Comparison of ENCODE assay signal across 13 mouse cellular contexts in genomic region chr11:103246731-103247290, GRCm38 (mm10). TPM values are rescaled to one million over a fixed set of nuclear protein-coding genes. Genes with fewer than 3 reads are reported as not detected.
DNase-seq lines count a peak whose midpoint lies in the region; ATAC-seq lines count a peak whose summit lies in the region.
"Had no signal": no experiment of that assay in that cellular context is flagged by ENCODE, and none has a peak within 500 bp of the region (broad histone marks: within the 10 kb centered on the region; RNA-seq: fewer than 3 reads in every experiment).

No protein-coding gene starts in this region.

- no peaks in the 10 kb centered on the region for H3K9me3 ChIP-seq in heart, embryonic 12.5 days (replicated peaks)
- H3K9me3 ChIP-seq in megakaryocyte, embryonic 14.5 days = no peaks in the 10 kb centered on the region
- no peaks in the 10 kb centered on the region for H3K9me3 ChIP-seq in hindbrain, embryonic 15.5 days
- H3K9me3 ChIP-seq: liver, embryonic 15.5 days had no signal

- no peak; the same call in 1 of the 2 replicates for ATAC-seq in heart, embryonic 12.5 days (ENCODE audit: insufficient number of reproducible peaks, low FRiP score)
- ATAC-seq in megakaryocyte, adult 5-6 weeks (ENCODE audit: poor library complexity, severe bottlenecking) = no peak
- peak; percentile 46; the same call in 1 of the 2 replicates for ATAC-seq in hindbrain, embryonic 15.5 days (ENCODE audit: low FRiP score, low read depth)

- peaks cover 45% of the 10 kb centered on the region for H3K4me1 ChIP-seq in heart, embryonic 12.5 days (replicated peaks)
- H3K4me1 ChIP-seq in megakaryocyte, embryonic 14.5 days = peaks cover 65% of the 10 kb centered on the region
- H3K4me1 ChIP-seq in hindbrain, embryonic 15.5 days (replicated peaks) = peaks cover 48% of the 10 kb centered on the region

- 33% methylated on average over 4 of the region's 4 CpGs for WGBS in heart, embryonic 12.5 days
- 63% methylated on average over 4 of the region's 4 CpGs for WGBS in hindbrain, embryonic 15.5 days

- H3K4me2 ChIP-seq in heart, embryonic 12.5 days = peak overlapping the region; percentile 7; the same call in 1 of the 2 replicates
- no peak overlapping the region for H3K4me2 ChIP-seq in hindbrain, embryonic 15.5 days
- H3K4me2 ChIP-seq: liver, embryonic 15.5 days had no signal

- no peak for DNase-seq in heart, postnatal 25 days (ENCODE audit: low spot score)
- peak; percentile 63 for DNase-seq in retina, postnatal 1 day
- DNase-seq in cerebellum, postnatal 4 days (ENCODE audit: low spot score in 2 of 2) = no peak
- DNase-seq in layer of hippocampus, adult 18-20 months (ENCODE audit: low spot score in 2 of 2) = no peak
- DNase-seq: thymus, adult 18-20 months had no signal

- no peaks in the 10 kb centered on the region for H3K36me3 ChIP-seq in heart, embryonic 12.5 days
- H3K36me3 ChIP-seq in megakaryocyte, embryonic 14.5 days (replicated peaks; ENCODE audit: low read length) = peaks cover 8% of the 10 kb centered on the region
- no peaks in the 10 kb centered on the region for H3K36me3 ChIP-seq in hindbrain, embryonic 15.5 days
- H3K36me3 ChIP-seq: liver, embryonic 15.5 days had no signal

- intact Hi-C loops in heart, postnatal 25 days (cut with DNase I) = no loop called here

- peak overlapping the region; percentile 61 for H3K27ac ChIP-seq in heart, embryonic 12.5 days (ENCODE audit: poor library complexity, severe bottlenecking)
- H3K27ac ChIP-seq in hindbrain, embryonic 15.5 days (replicated peaks) = peak overlapping the region; percentile 49; the same call in 1 of the 2 replicates
- H3K27ac ChIP-seq: liver, embryonic 15.5 days had no signal

- H3K4me3 ChIP-seq in heart, embryonic 12.5 days = no peak overlapping the region
- peak overlapping the region; percentile 85 for H3K4me3 ChIP-seq in megakaryocyte, embryonic 14.5 days (replicated peaks)
- H3K4me3 ChIP-seq in hindbrain, embryonic 15.5 days = no peak overlapping the region
- H3K4me3 ChIP-seq: erythroblast, embryonic 14.5 days; liver, embryonic 15.5 days had no signal

- H3K27me3 ChIP-seq in heart, embryonic 12.5 days (replicated peaks) = no peaks in the 10 kb centered on the region
- H3K27me3 ChIP-seq in megakaryocyte, embryonic 14.5 days (replicated peaks) = peaks cover under 1% of the 10 kb centered on the region
- H3K27me3 ChIP-seq in hindbrain, embryonic 15.5 days = no peaks in the 10 kb centered on the region
- H3K27me3 ChIP-seq: liver, embryonic 15.5 days had no signal

- 0 out of 2 replicates have a peak overlapping the region, but pooled peaks have one; percentile 15 for H3K9ac ChIP-seq in heart, embryonic 12.5 days
- no peak overlapping the region for H3K9ac ChIP-seq in hindbrain, embryonic 15.5 days
- H3K9ac ChIP-seq: liver, embryonic 15.5 days had no signal

RNA-seq across cellular contexts. Expression of gene Map3k14, which starts 20.5 kb away (rescaled TPM):
- polyA plus RNA-seq in heart, embryonic 12.5 days (2016; fragmentation: Nextera tagmentation; extraction: Ambion mirVana) = 2.0 and 2.6 TPM in 2 replicates
- 1 to 10 TPM; 2.7 to 2.9 TPM for total RNA-seq in heart, postnatal 25 days (2021)
- 1.0 and 2.3 TPM in 2 replicates for polyA plus RNA-seq in megakaryocyte, embryonic 14.5 days (2012; ENCODE audit: insufficient read depth, low replicate concordance)
- 14.5 and 16.6 TPM in 2 replicates for total RNA-seq in megakaryocyte, adult 5-6 weeks (2015)
- total RNA-seq in megakaryocyte, adult 5-6 weeks (2017) = 15.4 and 15.7 TPM in 2 replicates
- polyA plus RNA-seq in hindbrain, embryonic 15.5 days (2015; fragmentation: Nextera tagmentation; extraction: Ambion mirVana) = 3.3 and 4.8 TPM in 2 replicates
- 1 to 10 TPM; 4.5 to 4.7 TPM for total RNA-seq in layer of hippocampus, adult 18-20 months (2021)

RNA-seq across cellular contexts. Expression of gene Spata32, which starts 28.6 kb away (rescaled TPM):
- polyA plus RNA-seq in heart, embryonic 12.5 days (2016; fragmentation: Nextera tagmentation; extraction: Ambion mirVana) = not detected in 2 replicates
- not detected for total RNA-seq in heart, postnatal 25 days (2021)
- polyA plus RNA-seq in megakaryocyte, embryonic 14.5 days (2012; ENCODE audit: insufficient read depth, low replicate concordance) = not detected in 2 replicates
- total RNA-seq in megakaryocyte, adult 5-6 weeks (2015) = not detected in 2 replicates
- total RNA-seq in megakaryocyte, adult 5-6 weeks (2017) = not detected in 2 replicates
- polyA plus RNA-seq in hindbrain, embryonic 15.5 days (2015; fragmentation: Nextera tagmentation; extraction: Ambion mirVana) = 0.99 and 1.4 TPM in 2 replicates
- total RNA-seq in layer of hippocampus, adult 18-20 months (2021) = 1 to 10 TPM in 1 of 2 experiments, under 1 TPM in 1; 0.99 to 1.6 TPM
- total RNA-seq: adrenal gland, postnatal 4 days; ES-E14 had no signal
- polyA plus RNA-seq: erythroblast, embryonic 14.5 days; liver, embryonic 15.5 days had no signal

RNA-seq across cellular contexts. Expression of gene 1700023F06Rik, which starts 38.5 kb away (rescaled TPM):
- polyA plus RNA-seq in heart, embryonic 12.5 days (2016; fragmentation: Nextera tagmentation; extraction: Ambion mirVana) = 0.17 TPM in 1 of 2 replicates, not detected in the other
- not detected for total RNA-seq in heart, postnatal 25 days (2021)
- polyA plus RNA-seq in megakaryocyte, embryonic 14.5 days (2012; ENCODE audit: insufficient read depth, low replicate concordance) = not detected in 2 replicates
- total RNA-seq in megakaryocyte, adult 5-6 weeks (2015) = not detected in 2 replicates
- total RNA-seq in megakaryocyte, adult 5-6 weeks (2017) = not detected in 2 replicates
- 2.3 and 2.6 TPM in 2 replicates for polyA plus RNA-seq in hindbrain, embryonic 15.5 days (2015; fragmentation: Nextera tagmentation; extraction: Ambion mirVana)
- total RNA-seq in layer of hippocampus, adult 18-20 months (2021) = 1 to 10 TPM; 1.6 to 2.2 TPM
- total RNA-seq: ES-E14 had no signal
- polyA plus RNA-seq: erythroblast, embryonic 14.5 days had no signal
